Mouse (Mus musculus) MEL (cell line): ENCODE measurements around the gene Cltb.

Experiments used
- CHD2 ChIP-seq: IDR thresholded peaks from 2 replicates; pipeline ENCODE4 v1.6.1; 2011; ENCODE audit warnings: low read length, improper control_type of control experiment
- CTCF ChIP-seq, 3 experiments: IDR thresholded peaks in 2 of 3; conservative IDR thresholded peaks in 1 of 3; 2 replicates each; pipeline ENCODE4 v1.5.1; 2011 to 2012; ENCODE audit warnings: low read length in 3 of 3, low read depth in 2 of 3, mild to moderate bottlenecking in 2 of 3, improper control_type of control experiment in 1 of 3, inconsistent platforms in 1 of 3, mixed read lengths in 1 of 3, moderate library complexity in 1 of 3; ENCODE audit not compliant: control insufficient read depth in 1 of 3, insufficient read depth in 1 of 3, poor library complexity in 1 of 3, severe bottlenecking in 1 of 3
- EP300 ChIP-seq, 2 experiments: IDR thresholded peaks; 2 replicates each; pipeline ENCODE4 v1.6.1; 2011; ENCODE audit warnings: improper control_type of control experiment in 2 of 2, low read length in 2 of 2, low read depth in 1 of 2, mild to moderate bottlenecking in 1 of 2
- HCFC1 ChIP-seq: IDR thresholded peaks from 2 replicates; pipeline ENCODE4 v1.6.1; 2012; ENCODE audit warnings: low read depth, mild to moderate bottlenecking, inconsistent platforms, low read length, improper control_type of control experiment, moderate library complexity
- KAT2A ChIP-seq: conservative IDR thresholded peaks from 2 replicates; pipeline ENCODE4 v1.6.1; 2012; ENCODE audit warnings: low read depth, low read length, improper control_type of control experiment, inconsistent platforms
- MAX ChIP-seq: IDR thresholded peaks from 2 replicates; pipeline ENCODE4 v1.6.1; 2011; ENCODE audit warnings: low read length, improper control_type of control experiment
- MXI1 ChIP-seq: IDR thresholded peaks from 2 replicates; pipeline ENCODE4 v1.6.1; 2011; ENCODE audit warnings: mild to moderate bottlenecking, low read depth, low read length, improper control_type of control experiment
- POLR2A ChIP-seq, 2 experiments: IDR thresholded peaks; 2 replicates each; pipeline ENCODE4 v1.6.1; 2011 to 2012; ENCODE audit warnings: low read length in 2 of 2, mild to moderate bottlenecking in 2 of 2, control low read depth in 1 of 2, improper control_type of control experiment in 1 of 2, low read depth in 1 of 2, moderate library complexity in 1 of 2; ENCODE audit not compliant: control insufficient read depth in 1 of 2, insufficient read depth in 1 of 2, poor library complexity in 1 of 2
- POLR2AphosphoS2 ChIP-seq: IDR thresholded peaks from 2 replicates; pipeline ENCODE4 v1.6.1; 2011; ENCODE audit warnings: low read length, improper control_type of control experiment
- RAD21 ChIP-seq: IDR thresholded peaks from 2 replicates; pipeline ENCODE4 v1.6.1; 2011; ENCODE audit warnings: mild to moderate bottlenecking, low read depth, low read length, improper control_type of control experiment
- SIN3A ChIP-seq: IDR thresholded peaks from 2 replicates; pipeline ENCODE4 v1.6.1; 2012; ENCODE audit warnings: low read length, improper control_type of control experiment, inconsistent platforms
- USF1 ChIP-seq: IDR thresholded peaks from 2 replicates; pipeline ENCODE4 v1.6.1; 2014; ENCODE audit warnings: low read depth, mild to moderate bottlenecking, inconsistent platforms, low read length, improper control_type of control experiment, moderate library complexity
- USF2 ChIP-seq, 2 experiments: IDR thresholded peaks; 2 replicates each; pipeline ENCODE4 v1.6.1; 2011 to 2012; ENCODE audit warnings: improper control_type of control experiment in 2 of 2, low read length in 2 of 2, borderline replicate concordance in 1 of 2, inconsistent platforms in 1 of 2, low read depth in 1 of 2, mild to moderate bottlenecking in 1 of 2; ENCODE audit not compliant: insufficient read depth in 1 of 2
- ZMIZ1 ChIP-seq: IDR thresholded peaks from 2 replicates; pipeline ENCODE4 v1.6.1; 2012; ENCODE audit warnings: low read depth, mild to moderate bottlenecking, inconsistent platforms, low read length, improper control_type of control experiment, moderate library complexity

DNA sequence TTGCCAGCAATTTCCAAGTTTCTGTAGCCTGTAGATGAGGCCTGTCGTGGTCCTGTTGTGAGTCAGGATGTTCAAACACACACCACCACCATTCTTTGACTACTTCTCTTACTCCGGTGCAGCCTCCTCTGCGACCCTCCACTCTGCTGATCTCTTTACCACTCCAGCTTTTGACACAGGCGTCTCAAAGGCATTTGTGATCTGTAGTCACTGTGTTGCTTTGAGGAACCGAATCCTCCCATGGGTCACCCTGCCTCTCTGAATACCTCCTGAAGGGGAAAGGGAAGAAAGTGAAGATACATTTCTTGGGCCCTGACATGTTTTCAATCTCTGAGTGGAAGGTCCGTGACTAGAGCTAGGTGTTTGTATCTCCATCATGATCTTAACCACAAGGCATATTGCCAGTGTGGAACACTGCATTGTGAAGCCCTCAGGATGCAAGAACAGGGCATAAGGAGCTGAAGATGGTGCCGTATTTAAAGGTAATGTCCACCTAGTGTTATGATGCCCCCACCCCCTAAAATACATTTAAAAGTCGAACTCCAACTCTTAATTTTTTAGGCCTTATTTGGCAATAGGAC, 19.3 kb downstream of the Cltb start:
- TF ChIP-seq USF1 (no peak), ZMIZ1 (no peak), HCFC1 (no peak), CTCF (IDR thresholded peaks at IDR 0.05 in 2 of 3, conservative IDR thresholded peaks at IDR 0.05 in 1 of 3; ENCODE audit: control insufficient read depth in 1 of 3, insufficient read depth in 1 of 3, low read depth in 2 of 3, low read length in 3 of 3, poor library complexity in 1 of 3, severe bottlenecking in 1 of 3) (no peak), RAD21 (no peak), MXI1 (no peak), CHD2 (no peak), KAT2A (no peak), MAX (no peak), POLR2A (IDR thresholded peaks at IDR 0.05; ENCODE audit: control insufficient read depth in 1 of 2, insufficient read depth in 1 of 2, low read depth in 1 of 2, low read length in 2 of 2, poor library complexity in 1 of 2) (no peak), SIN3A (no peak), USF2 (IDR thresholded peaks at IDR 0.05; ENCODE audit: borderline replicate concordance in 1 of 2, insufficient read depth in 1 of 2, low read depth in 1 of 2, low read length in 2 of 2) (no peak), EP300 (IDR thresholded peaks at IDR 0.05; ENCODE audit: low read depth in 1 of 2, low read length in 2 of 2) (no peak), POLR2AphosphoS2 (no peak)
